Mouse (Mus musculus) forebrain, postnatal 0 days (tissue): ENCODE results near the gene Camkmt. TPM values are rescaled to one million over a fixed set of nuclear protein-coding genes. Genes with fewer than 3 reads are reported as not detected.

ENCODE experiments used
- ATAC-seq: fragments of 200-750 bp; cut with Nextera tagmentation; 2 replicates; pipeline ENCODE4 v1.8.0; 2017; ENCODE audit warnings: mild to moderate bottlenecking, moderate library complexity
- DNase-seq: peaks from one replicate; pipeline ENCODE4 v3.0.0-alpha.2; 2015
- H3K27ac ChIP-seq: fragments of 300-500 bp; sonication (generic); 2 replicates; pipeline ENCODE4 v1.5.1; 2014; ENCODE audit warnings: low read depth, mild to moderate bottlenecking, antibody characterized with exemption, low read length, moderate library complexity, mixed read lengths
- H3K27me3 ChIP-seq: fragments of 300-500 bp; sonication (generic); 2 replicates; pipeline ENCODE4 v1.6.1; 2014; ENCODE audit warnings: mild to moderate bottlenecking, low read length, mixed read lengths; ENCODE audit not compliant: insufficient read depth
- H3K36me3 ChIP-seq: fragments of 300-500 bp; sonication (generic); 2 replicates; pipeline ENCODE4 v1.6.1; 2014; ENCODE audit warnings: mild to moderate bottlenecking, moderate library complexity; ENCODE audit not compliant: insufficient read depth
- H3K4me1 ChIP-seq: fragments of 300-500 bp; sonication (generic); 2 replicates; pipeline ENCODE4 v1.6.1; 2014; ENCODE audit warnings: antibody characterized with exemption; ENCODE audit not compliant: insufficient read depth
- H3K4me2 ChIP-seq: fragments of 300-500 bp; sonication (generic); 2 replicates; pipeline ENCODE4 v1.6.1; 2014; ENCODE audit warnings: low read depth, mild to moderate bottlenecking, moderate library complexity
- H3K4me3 ChIP-seq: fragments of 300-500 bp; sonication (generic); 2 replicates; pipeline ENCODE4 v1.5.1; 2014; ENCODE audit warnings: low read depth, low read length, mixed read lengths
- H3K9ac ChIP-seq: fragments of 300-500 bp; sonication (generic); 2 replicates; pipeline ENCODE4 v1.6.1; 2014; ENCODE audit warnings: mild to moderate bottlenecking
- H3K9me3 ChIP-seq: fragments of 300-500 bp; sonication (generic); 2 replicates; pipeline ENCODE4 v1.6.1; 2016; ENCODE audit warnings: low read length
- CTCF ChIP-seq: sonication (generic); IDR thresholded peaks from 2 replicates; pipeline ENCODE4 v1.5.1; 2016; ENCODE audit warnings: antibody characterized with exemption, control low read depth, low read depth
- WGBS: fragments of 180-500 bp; shearing (Covaris S2); extraction: QIAGEN DNeasy Blood & Tissue Kit; methylation state at CpG from one replicate; pipeline ENCODE4 v1.1.7; 2014; 5-methylcytosine and 5-hydroxymethylcytosine counted together
- polyA plus RNA-seq: library from polyadenylated mRNA; unstranded; fragments of >200 nt; fragmentation: Nextera tagmentation; extraction: Ambion mirVana; gene quantifications from 2 replicates; pipeline ENCODE4 v1.2.1, GENCODE M21; 2015
- total RNA-seq: library from RNA; depleted of rRNA; stranded (reverse); fragments of >200 nt; gene quantifications from 2 replicates; pipeline ENCODE4 v1.2.3, GENCODE M21; 2014

Camkmt gene
- total and polyA plus RNA-seq, 2 experiments from 2014 or later, result 14.3 to 16.4 TPM

DNA sequence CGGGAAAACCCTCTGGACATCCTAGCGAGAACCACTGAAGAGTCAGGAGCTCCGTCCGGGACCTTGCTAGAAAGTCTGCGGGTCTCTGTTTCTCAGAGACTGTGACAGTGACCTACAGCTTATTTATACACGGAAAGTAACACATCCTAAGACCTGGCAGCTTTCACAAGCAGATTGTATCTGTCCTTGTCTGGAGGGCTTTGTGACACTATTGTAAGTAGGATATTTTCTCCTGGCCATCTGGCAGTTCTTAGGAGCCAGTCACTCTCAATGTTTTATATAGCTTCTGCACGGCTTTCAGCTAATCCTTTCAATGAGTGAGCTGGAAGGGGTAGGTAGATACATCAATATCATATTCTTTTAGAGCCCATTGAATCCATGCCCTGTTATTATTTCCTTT is 218.2 kb downstream of the Camkmt start:
- no peaks in the 10 kb centered on the region for H3K4me1 ChIP-seq
- WGBS, result 65% methylated on average over 7 of the region's 7 CpGs
- no peaks in the 10 kb centered on the region for H3K27me3 ChIP-seq
- DNase-seq, result no peak
- H3K9me3 ChIP-seq, result peaks cover under 1% of the 10 kb centered on the region; the same call in 1 of the 2 replicates
- no peak overlapping the region for H3K9ac ChIP-seq
- H3K36me3 ChIP-seq, result no peaks in the 10 kb centered on the region
- H3K4me2 ChIP-seq, result no peak overlapping the region
- no peak for TF ChIP-seq CTCF
- H3K4me3 ChIP-seq, result no peak overlapping the region
- ATAC-seq, result no peak; the same call in 1 of the 2 replicates
- no peak overlapping the region for H3K27ac ChIP-seq

GRCm38 (mm10) chr17:85309046-85309445 is 218.7 kb downstream of the Camkmt start:
- no peak overlapping the region for H3K4me3 ChIP-seq
- TF ChIP-seq CTCF, result no peak
- no peaks in the 10 kb centered on the region for H3K9me3 ChIP-seq
- no peak overlapping the region for H3K4me2 ChIP-seq
- WGBS, result 71% methylated on average over 10 of the region's 10 CpGs
- no peak for ATAC-seq
- H3K27me3 ChIP-seq, result no peaks in the 10 kb centered on the region
- H3K9ac ChIP-seq, result no peak overlapping the region
- H3K4me1 ChIP-seq, result no peaks in the 10 kb centered on the region
- H3K36me3 ChIP-seq, result no peaks in the 10 kb centered on the region
- H3K27ac ChIP-seq, result no peak overlapping the region
- DNase-seq, result no peak

DNA sequence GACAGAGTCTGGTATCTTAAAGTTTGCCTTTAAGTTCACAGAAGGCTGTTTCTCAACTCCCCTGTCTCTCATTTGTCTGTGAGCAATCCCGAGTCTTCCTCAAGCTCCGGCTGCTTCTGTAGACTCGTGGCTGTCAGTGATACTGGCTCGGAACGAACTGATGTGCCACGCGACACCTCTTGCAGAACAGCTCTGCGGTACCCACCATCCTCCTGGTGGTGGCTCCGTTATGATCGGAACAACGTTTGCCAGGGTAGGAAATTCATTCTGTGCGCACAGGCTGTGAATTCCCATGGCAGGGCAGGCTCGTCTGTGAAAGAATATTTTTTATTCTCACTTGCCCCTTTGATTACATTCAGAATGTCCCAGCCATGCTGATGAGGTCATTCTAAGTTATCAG is 221.0 kb downstream of the Camkmt start:
- Histone ChIP-seq H3K4me1 (no peaks in the 10 kb centered on the region), H3K36me3 (no peaks in the 10 kb centered on the region), H3K4me3 (no peak overlapping the region), H3K4me2 (no peak overlapping the region), H3K9ac (no peak overlapping the region), H3K9me3 (no peaks in the 10 kb centered on the region), H3K27me3 (no peaks in the 10 kb centered on the region), H3K27ac (no peak overlapping the region)
- WGBS, result 60% methylated on average over 13 of the region's 13 CpGs
- peak; percentile 89 for ATAC-seq
- peak; percentile 65 for TF ChIP-seq CTCF
- DNase-seq, result peak; percentile 62

DNA sequence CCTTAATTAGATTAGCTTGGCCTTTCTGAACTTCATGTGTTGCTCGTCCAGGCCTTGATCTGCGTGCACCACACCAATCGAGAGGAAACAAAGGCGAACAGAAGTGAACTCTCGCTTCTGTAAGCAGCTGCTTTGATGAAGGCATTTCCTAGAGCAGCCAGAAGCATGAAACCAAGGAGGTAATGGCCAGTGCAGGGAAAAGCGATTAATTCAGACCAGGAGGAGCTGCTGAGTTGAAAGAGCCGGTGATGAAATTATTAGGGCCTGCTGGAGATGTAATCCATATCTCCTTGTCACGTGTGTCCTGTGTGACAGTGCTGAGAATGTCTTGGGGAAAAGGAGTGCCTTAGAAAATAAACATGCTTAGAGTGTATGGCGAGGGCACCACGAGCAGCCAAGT is 228.0 kb downstream of the Camkmt start:
- Histone ChIP-seq H3K27ac (no peak overlapping the region), H3K27me3 (no peaks in the 10 kb centered on the region), H3K9me3 (no peaks in the 10 kb centered on the region), H3K4me2 (no peak overlapping the region), H3K4me3 (no peak overlapping the region), H3K9ac (no peak overlapping the region), H3K36me3 (no peaks in the 10 kb centered on the region), H3K4me1 (no peaks in the 10 kb centered on the region)
- TF ChIP-seq CTCF, result no peak
- no peak for DNase-seq
- 64% methylated on average over 10 of the region's 10 CpGs for WGBS
- ATAC-seq, result no peak

DNA sequence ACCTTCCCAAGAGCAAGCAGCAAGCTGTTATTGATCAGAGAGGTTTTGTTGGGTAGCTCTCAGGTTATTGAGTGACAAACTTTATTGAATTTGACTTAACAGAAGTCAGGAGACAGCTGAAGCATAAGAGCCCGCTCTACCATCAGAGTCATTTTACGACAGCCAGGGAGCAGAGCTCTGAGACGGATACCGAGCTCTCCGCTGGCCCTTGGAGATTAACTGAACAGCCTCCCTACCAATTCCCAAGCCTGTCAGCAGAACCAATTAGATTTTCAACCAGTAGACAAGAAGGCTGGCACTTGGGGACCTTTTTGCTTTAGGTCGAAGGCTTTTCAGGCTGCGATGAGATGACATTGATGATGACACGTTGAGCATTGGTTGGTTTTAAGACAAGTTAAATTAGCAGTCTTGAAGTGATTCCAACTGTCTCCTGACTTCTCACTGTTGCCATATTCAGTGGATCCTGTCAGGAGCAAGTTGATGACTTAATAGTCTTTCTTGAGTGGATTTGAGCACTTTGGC is 229.5 kb downstream of the Camkmt start:
- ATAC-seq (peak; percentile 83), DNase-seq (no peak)
- Histone ChIP-seq H3K4me2 (no peak overlapping the region), H3K4me3 (no peak overlapping the region), H3K27me3 (no peaks in the 10 kb centered on the region), H3K27ac (no peak overlapping the region), H3K36me3 (no peaks in the 10 kb centered on the region), H3K9ac (no peak overlapping the region), H3K4me1 (no peaks in the 10 kb centered on the region), H3K9me3 (no peaks in the 10 kb centered on the region)
- 71% methylated on average over 8 of the region's 8 CpGs for WGBS
- no peak for TF ChIP-seq CTCF

DNA sequence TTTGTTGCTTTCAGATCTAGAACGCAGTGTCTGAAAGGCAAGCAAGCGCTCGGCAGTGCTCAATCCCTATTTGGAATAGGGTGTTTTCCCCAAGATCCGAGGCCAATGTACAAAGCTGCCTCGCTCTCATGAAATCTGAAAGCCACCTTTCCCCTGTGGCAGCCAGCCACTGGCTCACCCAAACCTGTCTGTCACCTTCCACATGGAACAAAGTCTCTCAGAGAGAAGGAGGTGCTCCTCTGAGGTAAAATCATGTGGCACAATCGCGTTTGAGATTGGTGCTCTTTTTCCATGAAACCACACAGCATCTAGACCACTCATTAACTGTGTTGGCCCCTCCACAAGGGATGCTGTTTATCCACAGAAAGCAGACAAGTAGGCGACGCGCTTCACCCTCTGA is 238.5 kb downstream of the Camkmt start:
- 91% methylated on average over 10 of the region's 10 CpGs for WGBS

DNA sequence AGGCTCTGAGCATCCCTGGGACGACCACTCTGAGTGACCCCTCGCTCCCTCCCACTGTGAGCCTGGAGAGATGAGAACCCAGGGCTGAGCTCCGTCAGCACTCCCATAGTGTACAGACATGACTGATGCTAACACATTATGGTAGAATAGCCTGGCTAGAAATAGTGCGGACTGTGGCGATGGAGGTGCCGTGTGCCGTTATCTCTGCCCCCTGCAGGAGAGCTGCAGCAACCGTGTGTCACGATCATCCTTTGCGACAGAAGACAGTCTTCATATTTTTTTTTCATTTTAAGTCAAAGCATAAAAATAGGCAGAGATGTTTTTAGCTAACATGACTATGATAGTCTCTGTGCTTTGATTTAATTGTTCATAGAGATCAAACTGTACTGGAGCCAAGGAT is 245.1 kb downstream of the Camkmt start:
- WGBS, result 74% methylated on average over 10 of the region's 10 CpGs
- Histone ChIP-seq H3K4me1 (no peaks in the 10 kb centered on the region), H3K9ac (no peak overlapping the region), H3K36me3 (no peaks in the 10 kb centered on the region), H3K27me3 (no peaks in the 10 kb centered on the region), H3K4me2 (no peak overlapping the region), H3K4me3 (no peak overlapping the region), H3K9me3 (no peaks in the 10 kb centered on the region), H3K27ac (no peak overlapping the region)
- ATAC-seq (no peak; the same call in 1 of the 2 replicates), DNase-seq (no peak)
- TF ChIP-seq CTCF, result no peak; the same call in 1 of the 2 replicates

More for the DNA sequence above, 238.5 kb downstream of the Camkmt start:
- Histone ChIP-seq H3K4me2 (no peak overlapping the region), H3K27ac (no peak overlapping the region), H3K9me3 (no peaks in the 10 kb centered on the region), H3K27me3 (no peaks in the 10 kb centered on the region), H3K4me1 (no peaks in the 10 kb centered on the region), H3K4me3 (no peak overlapping the region), H3K36me3 (no peaks in the 10 kb centered on the region), H3K9ac (no peak overlapping the region)
- DNase-seq, result no peak
- ATAC-seq, result no peak
- TF ChIP-seq CTCF, result no peak
